Mouse (Mus musculus): ENCODE results near the gene Arhgap19. TPM values are rescaled to one million over a fixed set of nuclear protein-coding genes. Genes with fewer than 3 reads are reported as not detected.

Arhgap19 gene
- polyA plus RNA-seq, 1 experiment from 2014 or later = 14.2 TPM

GRCm38 (mm10) chr19:41754760-41755159, 47.1 kb downstream of the Arhgap19 start:
- no peak for ATAC-seq (ENCODE audit: insufficient number of reproducible peaks, insufficient read depth, low FRiP score, low read depth)

DNA sequence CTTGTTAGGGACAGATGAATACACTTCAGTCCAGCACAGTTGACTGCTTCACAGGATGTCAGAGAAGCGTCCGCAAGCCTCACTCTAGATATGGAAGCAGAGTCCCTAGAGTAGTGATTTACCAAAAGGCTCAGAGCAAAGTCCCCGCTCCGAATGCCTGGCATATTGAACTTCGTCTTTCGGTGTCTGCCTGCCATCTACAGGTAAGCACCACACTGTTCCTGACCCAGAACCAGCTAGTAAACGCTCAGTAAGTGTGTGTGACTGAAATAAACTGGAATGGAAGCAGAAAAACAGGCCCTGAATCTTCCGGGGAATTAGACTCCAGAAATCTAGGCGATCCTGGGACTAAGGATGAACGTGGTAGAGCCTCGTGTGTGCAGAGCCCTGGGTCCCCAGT, 49.9 kb downstream of the Arhgap19 start:
- H3K4me2 ChIP-seq (ENCODE audit: low read length) = no peak overlapping the region
- H3K27ac ChIP-seq (replicated peaks in 1 of 2; ENCODE audit: control insufficient read depth in 1 of 2, insufficient read depth in 1 of 2, low read depth in 2 of 2, low read length in 2 of 2) = no peak overlapping the region
- ATAC-seq (ENCODE audit: insufficient number of reproducible peaks, insufficient read depth, low FRiP score, low read depth) = no peak
- peaks cover 4% of the 10 kb centered on the region in 2 experiments; a peak in 3 of 4 replicates for H3K4me1 ChIP-seq (ENCODE audit: control insufficient read depth in 2 of 2, insufficient read depth in 2 of 2, low read length in 2 of 2)
- H3K9ac ChIP-seq (ENCODE audit: low read length) = no peak overlapping the region
- H3K27me3 ChIP-seq (ENCODE audit: control insufficient read depth, insufficient read depth, low read length) = 0 out of 2 replicates have a peak, but pooled peaks cover 3% of the 10 kb centered on the region
- H3K9me3 ChIP-seq (ENCODE audit: control insufficient read depth, low read length) = no peaks in the 10 kb centered on the region
- no peaks in the 10 kb centered on the region for H3K36me3 ChIP-seq (ENCODE audit: control insufficient read depth, insufficient read depth, low read length)
- no peak overlapping the region for H3K4me3 ChIP-seq (ENCODE audit: control insufficient read depth in 1 of 2, insufficient read depth in 1 of 2, low read depth in 1 of 2, low read length in 2 of 2)
- 66% methylated on average over 11 of the region's 11 CpGs for WGBS

More at GRCm38 (mm10) chr19:41754760-41755159, 47.1 kb downstream of the Arhgap19 start:
- WGBS = 78% methylated on average over 15 of the region's 15 CpGs
- Histone ChIP-seq H3K9me3 (ENCODE audit: control insufficient read depth, low read length) (no peaks in the 10 kb centered on the region), H3K4me1 (ENCODE audit: control insufficient read depth in 2 of 2, insufficient read depth in 2 of 2, low read length in 2 of 2) (peaks cover 4% of the 10 kb centered on the region in 2 experiments; a peak in 3 of 4 replicates), H3K36me3 (ENCODE audit: control insufficient read depth, insufficient read depth, low read length) (no peaks in the 10 kb centered on the region), H3K27me3 (ENCODE audit: control insufficient read depth, insufficient read depth, low read length) (no peaks in the 10 kb centered on the region), H3K4me3 (ENCODE audit: control insufficient read depth in 1 of 2, insufficient read depth in 1 of 2, low read depth in 1 of 2, low read length in 2 of 2) (no peak overlapping the region), H3K4me2 (ENCODE audit: low read length) (no peak overlapping the region), H3K27ac (replicated peaks in 1 of 2; ENCODE audit: control insufficient read depth in 1 of 2, insufficient read depth in 1 of 2, low read depth in 2 of 2, low read length in 2 of 2) (no peak overlapping the region), H3K9ac (ENCODE audit: low read length) (no peak overlapping the region)

DNA sequence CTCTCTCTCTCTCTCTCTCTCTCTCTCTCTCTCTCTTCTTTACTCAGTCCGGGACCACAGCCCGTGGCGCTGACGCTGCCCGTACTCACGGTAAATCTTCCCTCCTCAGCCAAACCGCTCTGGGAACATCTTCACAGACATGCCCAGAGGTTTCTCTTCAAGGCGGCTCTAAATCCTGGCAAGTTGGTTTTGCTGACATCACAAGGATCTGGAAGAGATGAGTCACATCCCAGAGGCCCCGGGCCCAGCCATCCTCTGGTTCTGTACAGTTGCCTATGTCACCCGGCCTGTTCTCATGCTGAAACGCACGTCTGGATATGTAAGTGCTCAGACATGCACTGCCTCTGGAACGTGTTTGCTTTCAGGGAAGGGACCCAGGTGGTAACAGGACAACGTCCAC, 54.4 kb downstream of the Arhgap19 start:
- ATAC-seq (ENCODE audit: insufficient number of reproducible peaks, insufficient read depth, low FRiP score, low read depth) = no peak
- Histone ChIP-seq H3K36me3 (ENCODE audit: control insufficient read depth, insufficient read depth, low read length) (no peaks in the 10 kb centered on the region), H3K9me3 (ENCODE audit: control insufficient read depth, low read length) (no peaks in the 10 kb centered on the region), H3K4me1 (ENCODE audit: control insufficient read depth in 2 of 2, insufficient read depth in 2 of 2, low read length in 2 of 2) (peaks cover 8 to 15% of the 10 kb centered on the region in 2 experiments; a peak in 3 of 4 replicates), H3K4me2 (ENCODE audit: low read length) (no peak overlapping the region), H3K27ac (replicated peaks in 1 of 2; ENCODE audit: control insufficient read depth in 1 of 2, insufficient read depth in 1 of 2, low read depth in 2 of 2, low read length in 2 of 2) (no peak overlapping the region), H3K4me3 (ENCODE audit: control insufficient read depth in 1 of 2, insufficient read depth in 1 of 2, low read depth in 1 of 2, low read length in 2 of 2) (no peak overlapping the region), H3K27me3 (ENCODE audit: control insufficient read depth, insufficient read depth, low read length) (peaks cover 40% of the 10 kb centered on the region), H3K9ac (ENCODE audit: low read length) (no peak overlapping the region)
- 79% methylated on average over 14 of the region's 14 CpGs for WGBS

- no peaks in the 10 kb centered on the region for H3K9me3 ChIP-seq (ENCODE audit: control insufficient read depth, low read length)
- WGBS = 37% methylated on average over 15 of the region's 15 CpGs
- no peak overlapping the region for H3K9ac ChIP-seq (ENCODE audit: low read length)
- no peak overlapping the region for H3K4me2 ChIP-seq (ENCODE audit: low read length)
- no peaks in the 10 kb centered on the region for H3K36me3 ChIP-seq (ENCODE audit: control insufficient read depth, insufficient read depth, low read length)
- peaks cover 8 to 11% of the 10 kb centered on the region in 2 experiments; a peak in 3 of 4 replicates for H3K4me1 ChIP-seq (ENCODE audit: control insufficient read depth in 2 of 2, insufficient read depth in 2 of 2, low read length in 2 of 2)
- peaks cover 52% of the 10 kb centered on the region for H3K27me3 ChIP-seq (ENCODE audit: control insufficient read depth, insufficient read depth, low read length)
- H3K4me3 ChIP-seq (ENCODE audit: control insufficient read depth in 1 of 2, insufficient read depth in 1 of 2, low read depth in 1 of 2, low read length in 2 of 2) = no peak overlapping the region
- no peak for ATAC-seq (ENCODE audit: insufficient number of reproducible peaks, insufficient read depth, low FRiP score, low read depth)
- H3K27ac ChIP-seq (replicated peaks in 1 of 2; ENCODE audit: control insufficient read depth in 1 of 2, insufficient read depth in 1 of 2, low read depth in 2 of 2, low read length in 2 of 2) = no peak overlapping the region
Observed at GRCm38 (mm10) chr19:41745941-41746557, 55.8 kb downstream of the Arhgap19 start.

DNA sequence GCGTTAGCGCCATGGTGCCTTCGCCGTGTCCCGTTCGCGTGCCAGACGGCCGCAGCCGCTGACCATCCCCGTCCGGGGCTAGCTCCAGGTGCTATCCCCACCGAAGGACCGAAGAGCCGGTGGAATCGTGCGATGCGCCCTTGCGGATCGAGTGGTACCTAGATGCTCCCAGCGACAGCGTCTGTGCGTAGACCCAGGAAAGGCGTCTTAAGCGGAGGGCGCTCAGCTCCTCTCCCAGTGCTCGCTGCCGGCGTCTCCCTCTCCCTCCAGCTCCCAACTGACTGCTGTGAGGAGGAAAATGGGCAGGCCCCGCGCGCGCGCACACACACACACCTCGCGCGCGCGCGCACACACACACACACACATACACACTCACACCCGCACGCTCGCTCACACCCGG, 58.5 kb downstream of the Arhgap19 start, which contains the start of gene Slit1:
Gene Slit1, minus strand, starts transcription at position 270 of the 400 bp plus-strand sequence.
- 0 out of 2 replicates have a peak within 1 kb of the TSS, but pooled peaks have one; percentile 22 for H3K9ac ChIP-seq (ENCODE audit: low read length)
- peak within 1 kb of the TSS; percentile 43 for H3K4me3 ChIP-seq (ENCODE audit: control insufficient read depth in 1 of 2, insufficient read depth in 1 of 2, low read depth in 1 of 2, low read length in 2 of 2)
- ATAC-seq (ENCODE audit: insufficient number of reproducible peaks, insufficient read depth, low FRiP score, low read depth) = no peak
- H3K4me1 ChIP-seq (ENCODE audit: control insufficient read depth in 2 of 2, insufficient read depth in 2 of 2, low read length in 2 of 2) = peaks cover 8 to 11% of the 10 kb centered on the region in 2 experiments; a peak in 3 of 4 replicates
- H3K27me3 ChIP-seq (ENCODE audit: control insufficient read depth, insufficient read depth, low read length) = peaks cover 78% of the 10 kb centered on the region
- H3K9me3 ChIP-seq (ENCODE audit: control insufficient read depth, low read length) = no peaks in the 10 kb centered on the region
- under 1% methylated on average over 29 of the region's 44 CpGs for WGBS
- H3K4me2 ChIP-seq (ENCODE audit: low read length) = peak within 1 kb of the TSS; percentile 67
- no peaks in the 10 kb centered on the region for H3K36me3 ChIP-seq (ENCODE audit: control insufficient read depth, insufficient read depth, low read length)
- H3K27ac ChIP-seq (replicated peaks in 1 of 2; ENCODE audit: control insufficient read depth in 1 of 2, insufficient read depth in 1 of 2, low read depth in 2 of 2, low read length in 2 of 2) = no peak within 1 kb of the TSS

DNA sequence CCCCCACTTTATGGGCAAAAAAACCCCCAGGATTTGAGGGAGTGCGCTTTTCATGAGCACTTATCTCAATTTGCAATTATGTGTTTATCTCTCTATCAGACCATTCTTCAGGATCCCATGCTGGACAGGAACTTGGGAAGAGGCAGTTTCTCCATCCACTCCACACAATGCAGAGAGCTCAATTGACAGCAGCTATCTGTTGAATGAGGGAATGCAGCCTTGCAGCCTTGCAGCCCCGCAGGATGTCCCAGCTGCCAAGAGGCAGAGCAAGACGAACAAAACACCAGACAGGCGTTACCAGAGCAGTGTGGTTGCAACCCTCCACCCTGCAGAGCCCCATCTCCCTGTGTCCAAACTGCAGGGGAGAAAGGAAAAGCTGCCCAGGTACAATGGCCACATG, 63.0 kb downstream of the Arhgap19 start:
- H3K27ac ChIP-seq (replicated peaks in 1 of 2; ENCODE audit: control insufficient read depth in 1 of 2, insufficient read depth in 1 of 2, low read depth in 2 of 2, low read length in 2 of 2) = no peak overlapping the region
- peaks cover 5 to 20% of the 10 kb centered on the region in 2 experiments; a peak in 3 of 4 replicates for H3K4me1 ChIP-seq (ENCODE audit: control insufficient read depth in 2 of 2, insufficient read depth in 2 of 2, low read length in 2 of 2)
- no peak overlapping the region for H3K4me2 ChIP-seq (ENCODE audit: low read length)
- no peak for ATAC-seq (ENCODE audit: insufficient number of reproducible peaks, insufficient read depth, low FRiP score, low read depth)
- WGBS = 15% methylated on average over 4 of the region's 4 CpGs
- H3K9ac ChIP-seq (ENCODE audit: low read length) = no peak overlapping the region
- no peaks in the 10 kb centered on the region for H3K36me3 ChIP-seq (ENCODE audit: control insufficient read depth, insufficient read depth, low read length)
- H3K27me3 ChIP-seq (ENCODE audit: control insufficient read depth, insufficient read depth, low read length) = peaks cover 76% of the 10 kb centered on the region
- H3K9me3 ChIP-seq (ENCODE audit: control insufficient read depth, low read length) = no peaks in the 10 kb centered on the region
- H3K4me3 ChIP-seq (ENCODE audit: control insufficient read depth in 1 of 2, insufficient read depth in 1 of 2, low read depth in 1 of 2, low read length in 2 of 2) = no peak overlapping the region

GRCm38 (mm10) chr19:41738429-41738805, 63.4 kb downstream of the Arhgap19 start:
- H3K9me3 ChIP-seq (ENCODE audit: control insufficient read depth, low read length) = no peaks in the 10 kb centered on the region
- peaks cover 71% of the 10 kb centered on the region for H3K27me3 ChIP-seq (ENCODE audit: control insufficient read depth, insufficient read depth, low read length)
- H3K4me1 ChIP-seq (ENCODE audit: control insufficient read depth in 2 of 2, insufficient read depth in 2 of 2, low read length in 2 of 2) = peaks cover 5 to 16% of the 10 kb centered on the region in 2 experiments; a peak in 3 of 4 replicates
- peak overlapping the region; percentile 46 for H3K4me2 ChIP-seq (ENCODE audit: low read length)
- no peak for ATAC-seq (ENCODE audit: insufficient number of reproducible peaks, insufficient read depth, low FRiP score, low read depth)
- no peak overlapping the region for H3K9ac ChIP-seq (ENCODE audit: low read length)
- no peaks in the 10 kb centered on the region for H3K36me3 ChIP-seq (ENCODE audit: control insufficient read depth, insufficient read depth, low read length)
- WGBS = 6% methylated on average over 14 of the region's 14 CpGs
- H3K27ac ChIP-seq (replicated peaks in 1 of 2; ENCODE audit: control insufficient read depth in 1 of 2, insufficient read depth in 1 of 2, low read depth in 2 of 2, low read length in 2 of 2) = no peak overlapping the region
- H3K4me3 ChIP-seq (ENCODE audit: control insufficient read depth in 1 of 2, insufficient read depth in 1 of 2, low read depth in 1 of 2, low read length in 2 of 2) = no peak overlapping the region
